Comparison of ENCODE assay signal across 7 mouse cellular contexts in genomic region chr16:94525955-94526343, GRCm38 (mm10). TPM values are rescaled to one million over a fixed set of nuclear protein-coding genes. Genes with fewer than 3 reads are reported as not detected.
DNase-seq lines count a peak whose midpoint lies in the region; ATAC-seq and TF ChIP-seq lines count a peak whose summit lies in the region.

No protein-coding gene starts in this region.

- H3K4me3 ChIP-seq in lung, postnatal 0 days (ENCODE audit: low read depth, low read length), result peak overlapping the region; percentile 91
- peak overlapping the region; percentile 87 for H3K4me3 ChIP-seq in erythroblast, embryonic 14.5 days (replicated peaks)
- peak overlapping the region; percentile 77 for H3K4me3 ChIP-seq in limb, embryonic 13.5 days
- peak overlapping the region; percentile 74 for H3K4me3 ChIP-seq in stomach, embryonic 15.5 days (replicated peaks)

- ATAC-seq in lung, postnatal 0 days, result peak; percentile 40
- ATAC-seq in limb, embryonic 13.5 days (ENCODE audit: low FRiP score, low read depth), result peak; percentile 61
- peak; percentile 69 for ATAC-seq in stomach, embryonic 15.5 days (ENCODE audit: insufficient read depth, low FRiP score, low read depth)
- no peak for ATAC-seq in granulocyte monocyte progenitor cell, adult 5-6 weeks (replicated peaks; ENCODE audit: poor library complexity, severe bottlenecking)

- H3K4me1 ChIP-seq in lung, postnatal 0 days (ENCODE audit: insufficient read depth, low read depth, low read length), result peaks cover 9% of the 10 kb centered on the region; the same call in 1 of the 2 replicates
- peaks cover 37% of the 10 kb centered on the region for H3K4me1 ChIP-seq in erythroblast, embryonic 14.5 days (ENCODE audit: control insufficient read depth)
- peaks cover 28% of the 10 kb centered on the region for H3K4me1 ChIP-seq in limb, embryonic 13.5 days
- peaks cover 23% of the 10 kb centered on the region for H3K4me1 ChIP-seq in stomach, embryonic 15.5 days

- peak overlapping the region; percentile 97 for H3K27ac ChIP-seq in lung, postnatal 0 days (ENCODE audit: low read length)
- H3K27ac ChIP-seq in limb, embryonic 13.5 days, result peak overlapping the region; percentile 93
- H3K27ac ChIP-seq in stomach, embryonic 15.5 days, result peak overlapping the region; percentile 97

- no peaks in the 10 kb centered on the region for H3K27me3 ChIP-seq in lung, postnatal 0 days (replicated peaks; ENCODE audit: insufficient read depth, low read length)
- no peaks in the 10 kb centered on the region for H3K27me3 ChIP-seq in erythroblast, embryonic 14.5 days (ENCODE audit: control insufficient read depth)
- H3K27me3 ChIP-seq in limb, embryonic 13.5 days, result no peaks in the 10 kb centered on the region
- no peaks in the 10 kb centered on the region for H3K27me3 ChIP-seq in stomach, embryonic 15.5 days (replicated peaks)

- no peaks in the 10 kb centered on the region for H3K9me3 ChIP-seq in lung, postnatal 0 days (ENCODE audit: low read length)
- no peaks in the 10 kb centered on the region for H3K9me3 ChIP-seq in erythroblast, embryonic 14.5 days (ENCODE audit: control insufficient read depth, low read length)
- no peaks in the 10 kb centered on the region for H3K9me3 ChIP-seq in limb, embryonic 13.5 days
- H3K9me3 ChIP-seq in stomach, embryonic 15.5 days, result no peaks in the 10 kb centered on the region

- no peak for TF ChIP-seq EP300 in lung, postnatal 0 days (IDR thresholded peaks at IDR 0.05)

- WGBS in lung, postnatal 0 days, result 0% methylated on average over 18 of the region's 24 CpGs
- under 1% methylated on average over 24 of the region's 24 CpGs for WGBS in limb, embryonic 13.5 days
- WGBS in stomach, embryonic 15.5 days, result 0% methylated on average over 24 of the region's 24 CpGs

- H3K4me2 ChIP-seq in lung, postnatal 0 days (replicated peaks; ENCODE audit: low read depth, low read length), result peak overlapping the region; percentile 69
- H3K4me2 ChIP-seq in limb, embryonic 13.5 days (replicated peaks), result peak overlapping the region; percentile 77
- H3K4me2 ChIP-seq in stomach, embryonic 15.5 days, result peak overlapping the region; percentile 57

- DNase-seq in lung, postnatal 0 days (ENCODE audit: low spot score), result no peak
- DNase-seq in lung, postnatal 10 days, result no peak
- no peak for DNase-seq in cerebellum, postnatal 25 days

- H3K36me3 ChIP-seq in lung, postnatal 0 days (ENCODE audit: insufficient read depth, low read length), result no peaks in the 10 kb centered on the region
- H3K36me3 ChIP-seq in erythroblast, embryonic 14.5 days (ENCODE audit: control insufficient read depth), result peaks cover 6% of the 10 kb centered on the region
- no peaks in the 10 kb centered on the region for H3K36me3 ChIP-seq in limb, embryonic 13.5 days
- H3K36me3 ChIP-seq in stomach, embryonic 15.5 days, result no peaks in the 10 kb centered on the region

- TF ChIP-seq CTCF in lung, postnatal 0 days (IDR thresholded peaks at IDR 0.05), result no peak

- peak overlapping the region; percentile 87 for H3K9ac ChIP-seq in lung, postnatal 0 days (replicated peaks; ENCODE audit: low read depth)
- H3K9ac ChIP-seq in limb, embryonic 13.5 days, result peak overlapping the region; percentile 79
- H3K9ac ChIP-seq in stomach, embryonic 15.5 days, result peak overlapping the region; percentile 53

RNA-seq across cellular contexts. Expression of gene Vps26c, which starts 0.7 kb away (rescaled TPM):
- 46.6 and 47.5 TPM in 2 replicates for polyA plus RNA-seq in lung, postnatal 0 days (2015; fragmentation: Nextera tagmentation; extraction: Ambion mirVana)
- polyA plus RNA-seq in erythroblast, embryonic 14.5 days (2012), result 0.06 and 0.20 TPM in 2 replicates
- 55.2 and 60.2 TPM in 2 replicates for polyA plus RNA-seq in limb, embryonic 13.5 days (2015; fragmentation: Nextera tagmentation; extraction: Ambion mirVana)
- 54.8 and 55.3 TPM in 2 replicates for polyA plus RNA-seq in stomach, embryonic 15.5 days (2015; fragmentation: Nextera tagmentation; extraction: Ambion mirVana)
- 19.9 and 25.3 TPM in 2 replicates for total RNA-seq in granulocyte monocyte progenitor cell, adult 5-6 weeks (2014; fragmentation: Nextera tagmentation)
- total RNA-seq in granulocyte monocyte progenitor cell, adult 5-6 weeks (2017), result 27.4 and 32.7 TPM in 2 replicates

RNA-seq across cellular contexts. Expression of gene Dyrk1a, which starts 43.9 kb away (rescaled TPM):
- polyA plus RNA-seq in lung, postnatal 0 days (2015; fragmentation: Nextera tagmentation; extraction: Ambion mirVana), result 7.7 and 8.0 TPM in 2 replicates
- polyA plus RNA-seq in erythroblast, embryonic 14.5 days (2012), result 1.7 and 2.2 TPM in 2 replicates
- polyA plus RNA-seq in limb, embryonic 13.5 days (2015; fragmentation: Nextera tagmentation; extraction: Ambion mirVana), result 10.3 and 11.5 TPM in 2 replicates
- polyA plus RNA-seq in stomach, embryonic 15.5 days (2015; fragmentation: Nextera tagmentation; extraction: Ambion mirVana), result 8.0 and 9.5 TPM in 2 replicates
- total RNA-seq in granulocyte monocyte progenitor cell, adult 5-6 weeks (2014; fragmentation: Nextera tagmentation), result 35.6 and 60.1 TPM in 2 replicates
- total RNA-seq in granulocyte monocyte progenitor cell, adult 5-6 weeks (2017), result 61.1 and 64.9 TPM in 2 replicates

Comparison
In these comparisons a context has a peak if more than half of its experiments do, and no peak if none do; other contexts are left out.
1. RNA of gene Vps26c, which starts 0.7 kb away (polyA plus RNA-seq): 55.2 to 60.2 TPM in limb, embryonic 13.5 days, 54.8 to 55.3 TPM in stomach, embryonic 15.5 days and 46.6 to 47.5 TPM in lung, postnatal 0 days; 0.06 to 0.20 TPM in erythroblast, embryonic 14.5 days; every median in the first group is over 10 times any median in the second.
2. Peak in every context shown above with its lines, with median percentiles within 50 percentile points of each other: H3K27ac ChIP-seq, H3K4me2 ChIP-seq, H3K4me3 ChIP-seq and H3K9ac ChIP-seq.